Mouse (Mus musculus) limb, embryonic 12.5 days (tissue): ENCODE results near the gene Stxbp1. TPM values are rescaled to one million over a fixed set of nuclear protein-coding genes. Genes with fewer than 3 reads are reported as not detected.

Source experiments
- ATAC-seq: fragments of 200-750 bp; cut with Nextera tagmentation; 2 replicates; pipeline ENCODE4 v1.8.0; 2017; ENCODE audit warnings: low read depth, moderate TSS enrichment; ENCODE audit not compliant: insufficient number of reproducible peaks, insufficient read depth, low FRiP score, low TSS enrichment
- H3K27ac ChIP-seq: fragments of 300-500 bp; sonication (generic); 2 replicates; pipeline ENCODE4 v1.5.1; 2016; ENCODE audit warnings: mild to moderate bottlenecking, moderate library complexity
- H3K27me3 ChIP-seq: fragments of 300-500 bp; sonication (generic); 2 replicates; pipeline ENCODE4 v1.6.1; 2016; ENCODE audit warnings: mild to moderate bottlenecking, moderate library complexity
- H3K36me3 ChIP-seq: fragments of 300-500 bp; sonication (generic); 2 replicates; pipeline ENCODE4 v1.6.1; 2016; ENCODE audit warnings: mild to moderate bottlenecking, moderate library complexity
- H3K4me1 ChIP-seq: fragments of 300-500 bp; sonication (generic); replicated peaks from 2 replicates; pipeline ENCODE4 v1.6.1; 2016
- H3K4me2 ChIP-seq: fragments of 300-500 bp; sonication (generic); 2 replicates; pipeline ENCODE4 v1.6.1; 2016; ENCODE audit warnings: mild to moderate bottlenecking, moderate library complexity
- H3K4me3 ChIP-seq: fragments of 300-500 bp; sonication (generic); replicated peaks from 2 replicates; pipeline ENCODE4 v1.5.1; 2016; ENCODE audit warnings: mild to moderate bottlenecking
- H3K9ac ChIP-seq: fragments of 300-500 bp; sonication (generic); replicated peaks from 2 replicates; pipeline ENCODE4 v1.6.1; 2016; ENCODE audit warnings: mild to moderate bottlenecking, moderate library complexity
- H3K9me3 ChIP-seq: fragments of 300-500 bp; sonication (generic); 2 replicates; pipeline ENCODE4 v1.6.1; 2016; ENCODE audit warnings: mild to moderate bottlenecking, moderate library complexity
- WGBS: fragments of 180-500 bp; shearing (Covaris S2); methylation state at CpG from one replicate; pipeline ENCODE4 v1.1.7; 2016; 5-methylcytosine and 5-hydroxymethylcytosine counted together
- polyA plus RNA-seq: library from polyadenylated mRNA; unstranded; fragments of >200 nt; fragmentation: Nextera tagmentation; extraction: Ambion mirVana; gene quantifications from 2 replicates; pipeline ENCODE4 v1.2.1, GENCODE M21; 2016

Gene Stxbp1
- polyA plus RNA-seq, 1 experiment from 2014 or later: 18.8 TPM

DNA sequence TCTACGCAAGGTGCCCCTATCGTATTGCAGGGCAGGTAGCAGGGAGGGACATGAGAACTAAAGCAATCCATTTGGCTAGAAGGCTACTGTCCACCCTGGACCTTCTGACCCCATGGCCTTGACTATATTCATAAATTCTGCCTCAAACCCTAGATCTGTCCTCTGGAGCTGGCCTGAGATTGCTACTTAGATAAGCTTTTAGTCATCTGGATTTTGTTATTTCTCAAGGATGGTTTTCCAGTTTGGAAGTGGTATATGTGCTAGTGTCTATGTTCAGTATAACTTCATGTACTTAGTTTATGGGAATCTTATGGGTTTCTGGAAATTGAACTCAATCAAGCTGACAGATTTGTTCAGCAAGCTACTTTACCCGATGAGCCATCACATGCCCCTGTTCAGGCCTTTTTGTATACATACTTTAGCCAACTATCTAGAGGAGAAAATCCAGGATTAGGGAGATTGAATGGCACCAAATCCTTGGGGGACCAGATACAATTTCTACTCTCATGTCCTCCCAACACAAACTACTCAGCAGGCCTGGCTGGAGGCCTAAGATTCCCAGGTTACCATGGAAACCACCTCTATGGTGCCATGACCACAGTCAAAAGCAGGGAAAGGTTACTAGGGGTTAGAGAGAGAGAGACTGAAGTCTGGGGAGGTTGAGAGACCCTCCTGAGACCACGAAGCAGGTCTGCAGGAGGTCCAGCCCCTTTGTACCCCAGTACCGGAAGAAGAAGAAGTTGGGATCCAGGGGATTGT, 77.5 kb downstream of the Stxbp1 start:
- WGBS: 83% methylated on average over 5 of the region's 5 CpGs
- Histone ChIP-seq H3K4me2 (no peak overlapping the region), H3K9me3 (no peaks in the 10 kb centered on the region), H3K27ac (no peak overlapping the region), H3K4me3 (no peak overlapping the region), H3K36me3 (no peaks in the 10 kb centered on the region), H3K4me1 (0 out of 2 replicates have a peak, but pooled peaks cover 5% of the 10 kb centered on the region), H3K9ac (no peak overlapping the region), H3K27me3 (no peaks in the 10 kb centered on the region)
- ATAC-seq: no peak

GRCm38 (mm10) chr2:32768661-32769285, 78.3 kb downstream of the Stxbp1 start:
- Histone ChIP-seq H3K4me3 (no peak overlapping the region), H3K27ac (no peak overlapping the region), H3K9me3 (no peaks in the 10 kb centered on the region), H3K9ac (no peak overlapping the region), H3K4me2 (no peak overlapping the region), H3K27me3 (no peaks in the 10 kb centered on the region), H3K4me1 (0 out of 2 replicates have a peak, but pooled peaks cover 5% of the 10 kb centered on the region), H3K36me3 (no peaks in the 10 kb centered on the region)
- WGBS: 47% methylated on average over 19 of the region's 19 CpGs
- no peak for ATAC-seq

DNA sequence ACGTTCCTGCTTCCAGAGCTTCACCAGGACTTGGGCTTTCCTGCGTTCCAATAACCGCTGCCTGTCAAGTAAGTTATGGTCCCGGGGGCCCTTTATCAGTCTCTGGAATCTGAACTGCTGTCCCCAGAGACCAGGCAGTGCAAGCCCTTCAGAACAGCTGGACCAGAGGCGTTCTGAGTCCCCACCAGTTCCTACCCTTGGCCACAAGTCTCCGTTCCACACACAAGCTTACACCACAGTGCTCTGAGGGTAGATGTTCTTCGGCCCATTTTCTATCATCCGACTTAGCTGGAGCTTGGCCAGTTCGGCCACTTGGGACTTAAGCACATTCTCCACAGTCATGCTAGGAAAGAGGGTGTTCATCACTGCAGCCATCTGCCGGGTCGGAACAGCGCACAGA, 79.8 kb downstream of the Stxbp1 start:
- no peak for ATAC-seq
- Histone ChIP-seq H3K27ac (no peak overlapping the region), H3K9ac (no peak overlapping the region), H3K4me1 (0 out of 2 replicates have a peak, but pooled peaks cover 5% of the 10 kb centered on the region), H3K4me3 (no peak overlapping the region), H3K4me2 (no peak overlapping the region), H3K36me3 (peaks cover 11% of the 10 kb centered on the region), H3K9me3 (no peaks in the 10 kb centered on the region), H3K27me3 (no peaks in the 10 kb centered on the region)
- WGBS: 77% methylated on average over 12 of the region's 12 CpGs

DNA sequence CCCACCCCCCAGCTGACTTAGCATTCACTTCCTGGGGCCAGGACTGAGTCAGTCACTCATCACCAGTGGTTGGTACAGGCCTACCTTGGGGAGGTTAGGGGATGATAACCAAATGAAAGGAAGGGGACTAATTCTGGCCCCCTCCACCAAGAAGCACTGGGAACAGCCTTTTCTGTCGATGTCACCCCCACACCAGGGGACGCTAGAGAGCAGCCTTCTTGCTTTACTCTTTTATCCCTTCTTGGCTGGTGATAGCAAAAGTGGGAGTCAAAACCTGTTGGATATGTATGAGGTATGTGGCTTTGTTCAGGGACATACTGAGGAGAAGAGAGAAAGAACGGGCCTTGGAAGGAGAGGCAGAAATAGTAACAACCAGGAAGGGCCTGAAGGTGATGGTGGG, 83.7 kb downstream of the Stxbp1 start:
- Histone ChIP-seq H3K27ac (no peak overlapping the region), H3K4me3 (no peak overlapping the region), H3K36me3 (peaks cover 39% of the 10 kb centered on the region), H3K27me3 (no peaks in the 10 kb centered on the region), H3K4me2 (no peak overlapping the region), H3K9me3 (no peaks in the 10 kb centered on the region), H3K4me1 (peaks cover 11% of the 10 kb centered on the region; the same call in 1 of the 2 replicates), H3K9ac (no peak overlapping the region)
- no peak for ATAC-seq
- WGBS: 77% methylated on average over 3 of the region's 3 CpGs

DNA sequence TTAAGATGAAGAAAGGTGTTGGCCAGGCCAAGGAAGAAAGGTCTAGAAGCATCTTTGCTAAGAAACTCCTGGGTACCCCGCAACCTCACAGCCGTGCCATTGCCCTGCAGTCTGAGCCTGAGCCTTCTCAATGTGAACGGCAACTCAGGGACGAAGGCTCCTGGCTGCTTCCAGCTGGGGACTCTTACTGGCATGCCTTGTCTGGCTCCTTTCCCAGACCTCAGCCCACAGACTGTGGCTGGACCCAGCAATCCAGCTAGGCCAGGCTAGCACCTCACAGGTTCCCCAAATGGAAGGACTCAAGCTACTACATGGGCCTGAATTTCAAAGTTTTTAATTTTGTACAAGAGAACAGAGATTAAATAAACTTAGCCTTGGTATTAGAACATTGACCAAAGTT, 85.2 kb downstream of the Stxbp1 start:
- 92% methylated on average over 4 of the region's 4 CpGs for WGBS
- peaks cover 39% of the 10 kb centered on the region for H3K36me3 ChIP-seq
- no peak overlapping the region for H3K4me3 ChIP-seq
- H3K27ac ChIP-seq: no peak overlapping the region
- H3K9me3 ChIP-seq: no peaks in the 10 kb centered on the region
- ATAC-seq: no peak
- no peak overlapping the region for H3K4me2 ChIP-seq
- peaks cover 15% of the 10 kb centered on the region for H3K4me1 ChIP-seq
- H3K27me3 ChIP-seq: no peaks in the 10 kb centered on the region
- no peak overlapping the region for H3K9ac ChIP-seq

- Histone ChIP-seq H3K27me3 (no peaks in the 10 kb centered on the region), H3K4me3 (no peak overlapping the region), H3K4me1 (peaks cover 14% of the 10 kb centered on the region), H3K9ac (no peak overlapping the region), H3K9me3 (no peaks in the 10 kb centered on the region), H3K4me2 (no peak overlapping the region), H3K36me3 (peaks cover 39% of the 10 kb centered on the region), H3K27ac (no peak overlapping the region)
- no peak for ATAC-seq
- 92% methylated on average over 14 of the region's 14 CpGs for WGBS
These were observed 85.7 kb downstream of the Stxbp1 start for GRCm38 (mm10) chr2:32761361-32761760.

- peaks cover 49% of the 10 kb centered on the region for H3K36me3 ChIP-seq
- WGBS: 80% methylated on average over 2 of the region's 2 CpGs
- no peaks in the 10 kb centered on the region for H3K27me3 ChIP-seq
- H3K4me3 ChIP-seq: no peak overlapping the region
- peaks cover 14% of the 10 kb centered on the region for H3K4me1 ChIP-seq
- H3K4me2 ChIP-seq: no peak overlapping the region
- no peaks in the 10 kb centered on the region for H3K9me3 ChIP-seq
- no peak overlapping the region for H3K9ac ChIP-seq
- ATAC-seq: no peak
- H3K27ac ChIP-seq: no peak overlapping the region
These were observed 88.0 kb downstream of the Stxbp1 start for GRCm38 (mm10) chr2:32759001-32759400.

- ATAC-seq: no peak
- H3K36me3 ChIP-seq: peaks cover 50% of the 10 kb centered on the region
- 76% methylated on average over 8 of the region's 8 CpGs for WGBS
- H3K4me2 ChIP-seq: no peak overlapping the region
- H3K9ac ChIP-seq: no peak overlapping the region
- no peaks in the 10 kb centered on the region for H3K9me3 ChIP-seq
- H3K4me3 ChIP-seq: no peak overlapping the region
- no peak overlapping the region for H3K27ac ChIP-seq
- no peaks in the 10 kb centered on the region for H3K27me3 ChIP-seq
- peaks cover 14% of the 10 kb centered on the region for H3K4me1 ChIP-seq
These were observed 88.5 kb downstream of the Stxbp1 start for GRCm38 (mm10) chr2:32758503-32758902.

DNA sequence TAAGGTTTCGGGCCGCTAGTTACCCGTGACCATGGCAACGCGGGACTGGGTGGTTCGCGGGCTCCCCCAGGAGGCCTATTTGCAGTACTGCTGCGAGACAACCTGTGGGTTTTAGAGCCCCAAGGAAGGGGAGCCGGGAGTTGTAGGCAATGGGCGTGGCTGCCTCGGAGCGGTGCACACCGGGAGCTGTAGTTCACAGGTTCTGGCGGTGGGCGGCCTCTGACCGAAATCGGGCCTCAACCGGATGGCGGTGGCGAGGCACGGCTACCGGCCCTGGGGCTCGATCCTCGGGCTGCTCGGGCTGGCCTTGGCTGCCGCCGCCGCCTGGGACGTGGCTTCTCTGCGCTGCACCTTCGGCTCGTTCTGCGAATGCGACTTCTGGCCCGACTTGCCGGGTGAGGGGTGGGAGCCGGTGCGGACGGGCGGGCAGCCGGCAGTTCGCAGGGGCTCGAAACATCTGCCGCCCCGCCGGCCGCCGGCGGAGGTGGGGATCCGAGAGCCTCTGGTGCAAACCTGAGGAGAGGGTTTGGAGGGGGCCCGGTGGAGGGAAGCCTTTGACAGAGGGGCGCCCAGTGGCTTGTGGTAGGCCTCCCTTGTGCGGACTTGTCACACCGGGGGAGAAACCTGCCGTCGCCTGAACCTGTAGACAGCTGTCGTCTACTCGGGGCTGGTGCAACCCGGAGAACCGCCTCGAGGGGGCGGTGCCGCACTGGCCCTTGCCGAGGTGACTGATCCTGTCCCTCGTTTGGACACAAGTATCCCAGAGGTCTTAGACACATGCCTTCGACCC, 89.8 kb downstream of the Stxbp1 start, which contains the start of gene Tor2a:
TSS of gene Tor2a (plus strand) at position 179 of the 790 bp plus-strand sequence.
- Histone ChIP-seq H3K4me1 (peaks cover 17% of the 10 kb centered on the region), H3K9me3 (no peaks in the 10 kb centered on the region), H3K4me3 (peak within 1 kb of the TSS; percentile 70), H3K36me3 (peaks cover 47% of the 10 kb centered on the region), H3K27ac (peak within 1 kb of the TSS; percentile 86), H3K9ac (peak within 1 kb of the TSS; percentile 81), H3K4me2 (peak within 1 kb of the TSS; percentile 57), H3K27me3 (peaks cover 6% of the 10 kb centered on the region; the same call in 1 of the 2 replicates)
- peak; percentile 88 for ATAC-seq
- WGBS: under 1% methylated on average over 66 of the region's 66 CpGs

- H3K4me3 ChIP-seq: no peak overlapping the region
- no peak overlapping the region for H3K27ac ChIP-seq
- H3K27me3 ChIP-seq: peaks cover 6% of the 10 kb centered on the region; the same call in 1 of the 2 replicates
- peaks cover 41% of the 10 kb centered on the region for H3K36me3 ChIP-seq
- H3K9ac ChIP-seq: no peak overlapping the region
- peaks cover 23% of the 10 kb centered on the region for H3K4me1 ChIP-seq
- ATAC-seq: peak; percentile 12; the same call in 1 of the 2 replicates
- no peaks in the 10 kb centered on the region for H3K9me3 ChIP-seq
- H3K4me2 ChIP-seq: peak overlapping the region; percentile 57; the same call in 1 of the 2 replicates
- WGBS: 35% methylated on average over 6 of the region's 6 CpGs
These were observed 90.4 kb downstream of the Stxbp1 start for GRCm38 (mm10) chr2:32756674-32757055.

GRCm38 (mm10) chr2:32752181-32752580, 94.9 kb downstream of the Stxbp1 start:
- Histone ChIP-seq H3K4me3 (peak overlapping the region; percentile 42), H3K4me1 (peaks cover 19% of the 10 kb centered on the region), H3K27ac (no peak overlapping the region), H3K9me3 (no peaks in the 10 kb centered on the region), H3K27me3 (peaks cover 6% of the 10 kb centered on the region; the same call in 1 of the 2 replicates), H3K9ac (no peak overlapping the region), H3K4me2 (peak overlapping the region; percentile 70), H3K36me3 (peaks cover 30% of the 10 kb centered on the region)
- no peak for ATAC-seq
- WGBS: 69% methylated on average over 10 of the region's 10 CpGs
